Mouse (Mus musculus) heart, embryonic 16.5 days (tissue): Measurements from ENCODE around the gene Pnkd. TPM values are rescaled to one million over a fixed set of nuclear protein-coding genes. Genes with fewer than 3 reads are reported as not detected.

Experiments
- ATAC-seq: fragments of 200-750 bp; cut with Nextera tagmentation; replicated peaks from 2 replicates; pipeline ENCODE4 v1.8.0; 2017; ENCODE audit warnings: moderate number of reproducible peaks; ENCODE audit not compliant: insufficient read depth, low FRiP score; ENCODE audit errors: extremely low read depth
- H3K27ac ChIP-seq: fragments of 300-500 bp; sonication (generic); 2 replicates; pipeline ENCODE4 v1.5.1; 2014; ENCODE audit warnings: mild to moderate bottlenecking, low read length, control low read depth, moderate library complexity
- H3K27me3 ChIP-seq: fragments of 300-500 bp; sonication (generic); 2 replicates; pipeline ENCODE4 v1.6.1; 2014; ENCODE audit warnings: low read length, mixed read lengths; ENCODE audit not compliant: control insufficient read depth, insufficient read depth
- H3K36me3 ChIP-seq: fragments of 300-500 bp; sonication (generic); 2 replicates; pipeline ENCODE4 v1.6.1; 2014; ENCODE audit not compliant: control insufficient read depth, insufficient read depth
- H3K4me1 ChIP-seq: fragments of 300-500 bp; sonication (generic); 2 replicates; pipeline ENCODE4 v1.6.1; 2014; ENCODE audit warnings: low read length, mixed read lengths; ENCODE audit not compliant: control insufficient read depth, insufficient read depth
- H3K4me2 ChIP-seq: fragments of 300-500 bp; sonication (generic); 2 replicates; pipeline ENCODE4 v1.6.1; 2014; ENCODE audit warnings: low read depth, mild to moderate bottlenecking, control low read depth, low read length
- H3K4me3 ChIP-seq: fragments of 300-500 bp; sonication (generic); 2 replicates; pipeline ENCODE4 v1.5.1; 2014; ENCODE audit warnings: mild to moderate bottlenecking, control low read depth, low read length
- H3K9ac ChIP-seq: fragments of 300-500 bp; sonication (generic); 2 replicates; pipeline ENCODE4 v1.6.1; 2014; ENCODE audit warnings: low read length, control low read depth
- H3K9me3 ChIP-seq: fragments of 300-500 bp; sonication (generic); replicated peaks from 2 replicates; pipeline ENCODE4 v1.6.1; 2016; ENCODE audit warnings: low read length; ENCODE audit not compliant: control insufficient read depth
- WGBS: fragments of 180-500 bp; shearing (Covaris S2); extraction: QIAGEN DNeasy Blood & Tissue Kit; methylation state at CpG from one replicate; pipeline ENCODE4 v1.1.7; 2014; 5-methylcytosine and 5-hydroxymethylcytosine counted together
- polyA plus RNA-seq: library from polyadenylated mRNA; unstranded; fragments of >200 nt; fragmentation: Nextera tagmentation; extraction: Ambion mirVana; gene quantifications from 2 replicates; pipeline ENCODE4 v1.2.1, GENCODE M21; 2015

Pnkd gene
- polyA plus RNA-seq, 1 experiment from 2014 or later, result 324 TPM

- Histone ChIP-seq H3K27ac (no peak overlapping the region), H3K9me3 (no peaks in the 10 kb centered on the region), H3K4me1 (peaks cover 32% of the 10 kb centered on the region), H3K36me3 (no peaks in the 10 kb centered on the region; the same call in 1 of the 2 replicates), H3K27me3 (no peaks in the 10 kb centered on the region), H3K9ac (no peak overlapping the region), H3K4me2 (no peak overlapping the region), H3K4me3 (no peak overlapping the region)
- WGBS, result 74% methylated on average over 7 of the region's 7 CpGs
- no peak for ATAC-seq
Observed at GRCm38 (mm10) chr1:74388398-74388920, 103.7 kb downstream of the Pnkd start.

- Histone ChIP-seq H3K4me3 (peak overlapping the region; percentile 82), H3K4me1 (peaks cover 33% of the 10 kb centered on the region)
- WGBS, result 3% methylated on average over 29 of the region's 29 CpGs
Observed at GRCm38 (mm10) chr1:74389831-74390286, 105.1 kb downstream of the Pnkd start.

GRCm38 (mm10) chr1:74390287-74390906 is 105.7 kb downstream of the Pnkd start:
- Histone ChIP-seq H3K27me3 (no peaks in the 10 kb centered on the region), H3K36me3 (peaks cover 16% of the 10 kb centered on the region), H3K4me2 (peak overlapping the region; percentile 65), H3K9me3 (no peaks in the 10 kb centered on the region), H3K9ac (peak overlapping the region; percentile 74), H3K4me1 (peaks cover 33% of the 10 kb centered on the region), H3K27ac (peak overlapping the region; percentile 98), H3K4me3 (peak overlapping the region; percentile 82)
- ATAC-seq, result no peak
- 3% methylated on average over 21 of the region's 21 CpGs for WGBS

More at GRCm38 (mm10) chr1:74389831-74390286, 105.1 kb downstream of the Pnkd start:
- ATAC-seq, result peak; percentile 10
- Histone ChIP-seq H3K9me3 (no peaks in the 10 kb centered on the region), H3K4me2 (peak overlapping the region; percentile 65), H3K36me3 (peaks cover 11% of the 10 kb centered on the region), H3K9ac (peak overlapping the region; percentile 74), H3K27ac (peak overlapping the region; percentile 98), H3K27me3 (no peaks in the 10 kb centered on the region)

- H3K4me3 ChIP-seq, result peak within 1 kb of the TSS; percentile 82
- no peaks in the 10 kb centered on the region for H3K9me3 ChIP-seq
- H3K4me1 ChIP-seq, result peaks cover 33% of the 10 kb centered on the region
- WGBS, result 3% methylated on average over 51 of the region's 51 CpGs
- no peaks in the 10 kb centered on the region for H3K27me3 ChIP-seq
- peak within 1 kb of the TSS; percentile 85 for H3K4me2 ChIP-seq
- ATAC-seq, result peak; percentile 80
- H3K9ac ChIP-seq, result peak within 1 kb of the TSS; percentile 98
- peaks cover 16% of the 10 kb centered on the region for H3K36me3 ChIP-seq
- peak within 1 kb of the TSS; percentile 98 for H3K27ac ChIP-seq
Observed at GRCm38 (mm10) chr1:74390924-74391748, 106.4 kb downstream of the Pnkd start, which contains the start of gene Ctdsp1. Gene Ctdsp1, plus strand, starts transcription at chr1:74391509.

- H3K27ac ChIP-seq, result peak overlapping the region; percentile 98
- under 1% methylated on average over 53 of the region's 63 CpGs for WGBS
Observed at GRCm38 (mm10) chr1:74391844-74392441, 107.2 kb downstream of the Pnkd start.

GRCm38 (mm10) chr1:74392446-74392994 is 107.8 kb downstream of the Pnkd start:
- WGBS, result 3% methylated on average over 16 of the region's 16 CpGs
- Histone ChIP-seq H3K4me1 (peaks cover 29% of the 10 kb centered on the region), H3K4me2 (peak overlapping the region; percentile 85), H3K36me3 (peaks cover 16% of the 10 kb centered on the region), H3K27me3 (no peaks in the 10 kb centered on the region), H3K9ac (peak overlapping the region; percentile 98), H3K27ac (peak overlapping the region; percentile 98), H3K9me3 (no peaks in the 10 kb centered on the region), H3K4me3 (peak overlapping the region; percentile 82)
- ATAC-seq, result no peak

More at GRCm38 (mm10) chr1:74391844-74392441, 107.2 kb downstream of the Pnkd start:
- Histone ChIP-seq H3K9ac (peak overlapping the region; percentile 98), H3K36me3 (peaks cover 16% of the 10 kb centered on the region), H3K9me3 (no peaks in the 10 kb centered on the region), H3K4me1 (peaks cover 33% of the 10 kb centered on the region), H3K4me2 (peak overlapping the region; percentile 85), H3K4me3 (peak overlapping the region; percentile 82), H3K27me3 (no peaks in the 10 kb centered on the region)
- ATAC-seq, result peak; percentile 49

GRCm38 (mm10) chr1:74393010-74393409 is 108.3 kb downstream of the Pnkd start:
- H3K4me2 ChIP-seq, result peak overlapping the region; percentile 85
- ATAC-seq, result no peak
- H3K27ac ChIP-seq, result peak overlapping the region; percentile 21; the same call in 1 of the 2 replicates
- H3K27me3 ChIP-seq, result no peaks in the 10 kb centered on the region
- H3K36me3 ChIP-seq, result peaks cover 16% of the 10 kb centered on the region
- H3K4me3 ChIP-seq, result peak overlapping the region; percentile 82
- no peaks in the 10 kb centered on the region for H3K9me3 ChIP-seq
- 36% methylated on average over 7 of the region's 7 CpGs for WGBS
- peak overlapping the region; percentile 98 for H3K9ac ChIP-seq
- peaks cover 25% of the 10 kb centered on the region for H3K4me1 ChIP-seq

- peaks cover 25% of the 10 kb centered on the region for H3K4me1 ChIP-seq
- 84% methylated on average over 9 of the region's 9 CpGs for WGBS
- ATAC-seq, result no peak
- peaks cover 16% of the 10 kb centered on the region for H3K36me3 ChIP-seq
- H3K9me3 ChIP-seq, result no peaks in the 10 kb centered on the region
- H3K4me3 ChIP-seq, result no peak overlapping the region
- peak overlapping the region; percentile 85; the same call in 1 of the 2 replicates for H3K4me2 ChIP-seq
- no peak overlapping the region; the same call in 1 of the 2 replicates for H3K9ac ChIP-seq
- no peaks in the 10 kb centered on the region for H3K27me3 ChIP-seq
- H3K27ac ChIP-seq, result no peak overlapping the region
Observed at GRCm38 (mm10) chr1:74393697-74394096, 109.0 kb downstream of the Pnkd start.
